Mouse (Mus musculus): ENCODE measurements at regions not wholly inside any gene's neighbourhood (a gene's known extent, or its start where the extent isn't known, plus 50 kb on each side); places are given as distances from the start of the nearest gene placed in this dataset.

DNA sequence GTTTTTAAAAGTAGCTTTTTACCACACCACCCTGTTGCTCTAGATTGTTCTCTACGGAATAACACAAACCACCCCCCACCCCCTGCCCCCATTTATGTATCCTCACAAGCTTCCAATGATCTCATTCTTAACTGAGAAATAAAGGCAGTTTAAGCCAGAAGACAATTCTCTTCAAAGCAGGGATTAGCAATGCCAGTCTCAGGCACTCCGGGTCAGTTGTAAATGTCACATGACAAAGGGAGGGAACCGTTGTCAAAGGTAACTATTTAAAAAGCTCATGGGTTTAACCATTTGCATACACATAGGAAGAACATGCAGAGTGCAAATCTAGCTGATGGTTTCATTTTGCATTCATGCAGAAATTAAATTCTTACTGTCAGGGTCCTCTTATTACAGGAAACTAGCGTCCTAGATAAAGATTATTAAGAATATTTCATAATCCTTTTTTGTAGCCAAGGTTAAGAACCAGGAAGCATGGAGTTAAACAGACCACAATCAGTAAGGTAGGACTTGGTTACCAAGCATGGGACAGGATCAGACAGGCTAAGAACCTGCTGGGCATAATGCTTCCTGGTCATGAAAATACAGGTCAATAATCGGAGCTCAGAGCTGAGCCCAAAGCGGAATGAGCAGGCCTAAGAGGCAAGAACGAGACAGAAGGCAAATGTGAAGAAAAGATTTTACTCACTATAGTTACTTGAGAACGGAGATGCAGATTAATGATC is 256.2 kb downstream of the Ikzf2 start:
- no peak overlapping the region for H3K4me3 ChIP-seq (replicated peaks; ENCODE audit: insufficient read depth, low read depth, low read length)
- no peak overlapping the region for H3K27ac ChIP-seq (ENCODE audit: insufficient read depth, low read length)
- H3K27me3 ChIP-seq (ENCODE audit: control insufficient read depth, insufficient read depth, low read length), result no peaks in the 10 kb centered on the region
- TF ChIP-seq CTCF (IDR thresholded peaks at IDR 0.05; ENCODE audit: borderline replicate concordance, insufficient read depth, low read depth, low read length), result no peak
- TF ChIP-seq POLR2A (IDR thresholded peaks at IDR 0.05; ENCODE audit: borderline replicate concordance, insufficient read depth, low read length), result no peak
- 60% methylated on average over 8 of the region's 8 CpGs for WGBS
- no peak for DNase-seq
- no peaks in the 10 kb centered on the region for H3K4me1 ChIP-seq (ENCODE audit: control insufficient read depth, insufficient read depth, low read length)

DNA sequence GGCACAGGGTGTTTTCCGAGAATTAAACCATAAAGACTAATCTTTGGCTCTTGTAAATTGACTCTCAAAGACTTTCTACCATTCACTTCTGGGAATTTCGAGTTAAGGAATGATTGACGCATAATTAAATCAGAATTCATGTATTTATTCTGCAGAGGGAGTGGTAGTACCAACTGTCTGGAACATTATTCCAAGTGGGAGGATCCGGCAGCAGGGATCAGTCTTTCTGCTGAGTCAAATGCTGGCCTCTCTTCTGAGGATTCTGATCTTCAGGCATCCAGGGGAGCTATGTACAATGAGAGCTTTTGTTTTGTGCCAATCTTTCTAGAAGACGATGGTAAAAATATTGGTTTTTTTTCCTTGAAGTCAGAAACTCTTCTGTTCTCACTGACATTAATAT is 257.4 kb downstream of the Ikzf2 start:
- Histone ChIP-seq H3K4me1 (ENCODE audit: control insufficient read depth, insufficient read depth, low read length) (no peaks in the 10 kb centered on the region), H3K27ac (ENCODE audit: insufficient read depth, low read length) (no peak overlapping the region), H3K27me3 (ENCODE audit: control insufficient read depth, insufficient read depth, low read length) (no peaks in the 10 kb centered on the region), H3K4me3 (replicated peaks; ENCODE audit: insufficient read depth, low read depth, low read length) (no peak overlapping the region)
- 24% methylated on average over 5 of the region's 5 CpGs for WGBS
- DNase-seq, result no peak
- TF ChIP-seq POLR2A (IDR thresholded peaks at IDR 0.05; ENCODE audit: borderline replicate concordance, insufficient read depth, low read length), result no peak
- TF ChIP-seq CTCF (IDR thresholded peaks at IDR 0.05; ENCODE audit: borderline replicate concordance, insufficient read depth, low read depth, low read length), result no peak

DNA sequence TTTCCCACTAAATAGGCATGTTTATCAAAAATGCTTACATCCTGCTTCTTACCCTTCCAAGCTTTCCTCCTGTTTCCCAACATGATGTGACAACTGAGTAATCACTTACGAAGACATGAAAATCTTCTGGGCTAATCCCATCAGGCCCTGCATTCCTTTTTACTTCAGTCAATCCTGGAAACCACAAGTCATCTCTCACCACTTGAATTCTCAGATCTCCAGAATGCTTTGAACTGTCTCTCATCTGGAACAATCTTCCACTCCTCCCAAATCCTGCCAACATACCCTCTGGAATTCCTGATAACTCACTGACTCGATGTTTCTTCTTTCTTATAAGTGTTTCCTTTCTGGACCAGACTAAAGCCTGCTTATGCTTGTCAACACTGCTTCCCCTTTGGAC is 289.4 kb downstream of the Ikzf2 start:
- TF ChIP-seq POLR2A (IDR thresholded peaks at IDR 0.05; ENCODE audit: borderline replicate concordance, insufficient read depth, low read length) (no peak), CTCF (IDR thresholded peaks at IDR 0.05; ENCODE audit: borderline replicate concordance, insufficient read depth, low read depth, low read length) (no peak)

DNA sequence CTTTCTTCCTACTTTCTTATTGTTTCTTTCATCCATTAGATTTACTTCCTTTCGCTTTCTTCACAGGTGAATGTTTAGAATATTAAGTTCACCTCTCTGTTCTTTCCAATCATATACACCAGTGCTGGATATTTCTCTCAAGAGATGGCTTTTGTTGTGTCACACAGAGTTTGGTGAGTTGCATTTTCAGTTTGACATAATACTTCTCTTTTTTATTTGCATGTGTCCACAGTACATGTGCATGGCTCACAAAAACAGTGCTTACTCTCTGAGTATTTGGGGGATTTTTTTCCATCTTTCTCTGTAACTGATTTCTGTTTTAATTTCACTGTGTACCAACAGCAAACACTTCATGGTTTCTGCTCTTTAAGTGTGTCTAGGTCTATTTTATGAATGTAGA is 274.5 kb upstream of the Erbb4 start:
- WGBS, result 94% methylated on average over 1 of the region's 1 CpGs

More for the DNA sequence above, 289.4 kb downstream of the Ikzf2 start:
- Histone ChIP-seq H3K27ac (ENCODE audit: insufficient read depth, low read length) (no peak overlapping the region), H3K4me3 (replicated peaks; ENCODE audit: insufficient read depth, low read depth, low read length) (no peak overlapping the region), H3K27me3 (ENCODE audit: control insufficient read depth, insufficient read depth, low read length) (no peaks in the 10 kb centered on the region), H3K4me1 (ENCODE audit: control insufficient read depth, insufficient read depth, low read length) (no peaks in the 10 kb centered on the region)
- no peak for DNase-seq
- 79% methylated on average over 2 of the region's 2 CpGs for WGBS

DNA sequence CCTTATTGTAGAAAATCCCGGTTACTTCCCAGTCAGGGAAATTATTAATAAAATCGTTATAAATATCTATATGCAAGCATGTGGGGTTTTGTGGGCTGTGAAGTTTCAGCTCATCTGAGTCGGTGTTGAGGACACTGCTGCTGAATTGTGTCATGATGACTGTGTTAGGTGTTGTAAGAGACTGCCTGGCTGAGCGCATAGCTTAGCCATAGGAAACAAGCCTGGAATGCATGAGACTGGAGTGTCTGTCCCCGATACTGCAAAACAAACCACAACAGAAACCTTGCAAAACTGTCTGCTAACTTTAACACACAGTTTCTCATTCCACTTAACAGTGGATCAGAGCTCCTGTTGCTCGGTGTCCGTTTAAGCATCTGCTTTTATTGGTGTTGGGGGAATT is 271.9 kb upstream of the Erbb4 start:
- Histone ChIP-seq H3K4me1 (ENCODE audit: control insufficient read depth, insufficient read depth, low read length) (no peaks in the 10 kb centered on the region), H3K27ac (ENCODE audit: insufficient read depth, low read length) (no peak overlapping the region), H3K27me3 (ENCODE audit: control insufficient read depth, insufficient read depth, low read length) (no peaks in the 10 kb centered on the region), H3K4me3 (replicated peaks; ENCODE audit: insufficient read depth, low read depth, low read length) (no peak overlapping the region)
- no peak for TF ChIP-seq CTCF (IDR thresholded peaks at IDR 0.05; ENCODE audit: borderline replicate concordance, insufficient read depth, low read depth, low read length)
- TF ChIP-seq POLR2A (IDR thresholded peaks at IDR 0.05; ENCODE audit: borderline replicate concordance, insufficient read depth, low read length), result no peak
- WGBS, result 88% methylated on average over 7 of the region's 7 CpGs
- no peak for DNase-seq

More for the DNA sequence above, 274.5 kb upstream of the Erbb4 start:
- H3K27me3 ChIP-seq (ENCODE audit: control insufficient read depth, insufficient read depth, low read length), result no peaks in the 10 kb centered on the region
- H3K4me1 ChIP-seq (ENCODE audit: control insufficient read depth, insufficient read depth, low read length), result no peaks in the 10 kb centered on the region
- TF ChIP-seq CTCF (IDR thresholded peaks at IDR 0.05; ENCODE audit: borderline replicate concordance, insufficient read depth, low read depth, low read length), result no peak
- H3K4me3 ChIP-seq (replicated peaks; ENCODE audit: insufficient read depth, low read depth, low read length), result no peak overlapping the region
- no peak for DNase-seq
- no peak overlapping the region for H3K27ac ChIP-seq (ENCODE audit: insufficient read depth, low read length)

DNA sequence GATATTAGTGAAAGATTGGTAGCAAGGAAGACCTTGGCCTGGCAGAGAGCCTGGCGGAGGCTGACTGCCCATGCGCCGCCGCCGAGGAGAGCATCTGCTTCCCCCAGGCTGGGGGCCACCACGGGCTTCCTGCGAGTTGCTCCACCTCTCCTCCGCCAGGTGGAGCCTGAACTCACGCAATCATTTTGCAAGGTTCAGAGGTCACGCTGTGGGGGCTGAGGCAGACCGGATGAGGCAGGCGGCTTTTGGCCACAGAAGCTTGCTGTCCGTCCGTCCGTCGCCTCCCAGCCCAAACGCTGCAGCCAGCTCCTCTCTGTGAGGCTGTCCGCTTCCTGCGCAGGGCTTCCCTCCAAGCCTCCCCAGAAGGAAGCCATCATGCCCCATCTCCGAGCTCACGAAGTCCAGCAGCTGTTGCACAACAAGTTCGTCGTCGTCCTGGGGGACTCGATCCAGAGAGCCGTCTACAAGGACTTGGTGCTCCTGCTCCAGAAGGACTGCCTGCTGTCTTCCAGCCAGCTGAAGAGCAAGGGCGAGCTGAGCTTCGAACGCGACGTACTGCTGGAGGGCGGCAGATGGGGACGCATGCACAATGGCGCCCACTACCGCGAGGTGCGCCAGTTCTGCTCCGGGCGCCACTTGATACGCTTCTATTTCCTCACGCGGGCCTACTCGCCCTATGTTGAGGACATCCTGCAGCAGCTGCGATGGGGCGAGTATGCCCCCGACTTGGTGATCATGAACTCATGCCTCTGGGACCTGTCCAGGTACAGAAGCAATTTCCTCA is 269.3 kb upstream of the Erbb4 start:
- Histone ChIP-seq H3K4me1 (ENCODE audit: control insufficient read depth, insufficient read depth, low read length) (no peaks in the 10 kb centered on the region), H3K4me3 (replicated peaks; ENCODE audit: insufficient read depth, low read depth, low read length) (no peak overlapping the region), H3K27ac (ENCODE audit: insufficient read depth, low read length) (no peak overlapping the region), H3K27me3 (ENCODE audit: control insufficient read depth, insufficient read depth, low read length) (no peaks in the 10 kb centered on the region)
- WGBS, result 97% methylated on average over 46 of the region's 46 CpGs
- no peak for TF ChIP-seq CTCF (IDR thresholded peaks at IDR 0.05; ENCODE audit: borderline replicate concordance, insufficient read depth, low read depth, low read length)
- no peak for TF ChIP-seq POLR2A (IDR thresholded peaks at IDR 0.05; ENCODE audit: borderline replicate concordance, insufficient read depth, low read length)
- no peak for DNase-seq

DNA sequence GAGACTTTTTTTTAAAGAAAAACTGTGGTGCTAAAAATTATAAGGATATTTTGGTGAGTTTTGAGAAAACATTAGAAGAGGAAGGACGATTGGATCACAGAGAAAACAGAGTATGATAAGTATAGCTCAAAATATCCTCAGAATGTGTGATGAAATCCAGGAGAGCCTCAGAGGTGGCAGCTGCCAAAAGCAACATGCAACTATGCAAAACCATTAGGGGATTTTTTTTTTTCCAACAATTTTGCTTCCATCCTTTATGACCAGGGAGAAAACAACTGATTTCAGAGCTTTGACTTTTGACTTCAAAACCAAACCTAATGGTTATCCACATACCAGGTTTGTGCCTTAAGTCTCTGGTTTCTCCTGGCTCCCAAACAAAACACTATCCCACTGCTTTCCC is 267.4 kb upstream of the Erbb4 start:
- no peak for DNase-seq
- no peak for TF ChIP-seq POLR2A (IDR thresholded peaks at IDR 0.05; ENCODE audit: borderline replicate concordance, insufficient read depth, low read length)
- no peak for TF ChIP-seq CTCF (IDR thresholded peaks at IDR 0.05; ENCODE audit: borderline replicate concordance, insufficient read depth, low read depth, low read length)
- WGBS, result 45% methylated on average over 1 of the region's 1 CpGs
- Histone ChIP-seq H3K4me3 (replicated peaks; ENCODE audit: insufficient read depth, low read depth, low read length) (no peak overlapping the region), H3K27me3 (ENCODE audit: control insufficient read depth, insufficient read depth, low read length) (no peaks in the 10 kb centered on the region), H3K4me1 (ENCODE audit: control insufficient read depth, insufficient read depth, low read length) (no peaks in the 10 kb centered on the region), H3K27ac (ENCODE audit: insufficient read depth, low read length) (no peak overlapping the region)

DNA sequence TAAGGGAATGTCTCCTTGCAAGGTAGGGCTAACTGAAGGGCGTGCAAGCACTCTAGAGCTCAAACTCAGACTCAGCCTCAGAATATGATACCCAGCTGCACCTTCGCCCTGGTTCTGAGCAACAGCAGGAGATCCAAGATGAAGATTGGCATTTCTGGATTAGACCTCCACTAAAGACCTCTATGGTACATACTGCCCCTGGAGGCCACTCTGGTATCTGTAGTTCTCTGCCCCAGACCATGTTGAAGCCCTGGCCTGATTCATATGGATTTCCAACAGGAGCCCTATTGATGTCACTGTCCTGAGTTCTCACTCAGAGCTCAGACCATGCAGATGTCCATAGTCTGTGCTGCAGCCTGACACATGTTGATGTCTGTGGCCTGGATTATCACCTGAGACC is 262.2 kb upstream of the Erbb4 start:
- Histone ChIP-seq H3K4me3 (replicated peaks; ENCODE audit: insufficient read depth, low read depth, low read length) (no peak overlapping the region), H3K4me1 (ENCODE audit: control insufficient read depth, insufficient read depth, low read length) (no peaks in the 10 kb centered on the region), H3K27me3 (ENCODE audit: control insufficient read depth, insufficient read depth, low read length) (no peaks in the 10 kb centered on the region), H3K27ac (ENCODE audit: insufficient read depth, low read length) (no peak overlapping the region)
- DNase-seq, result no peak
- 82% methylated on average over 2 of the region's 2 CpGs for WGBS
- no peak for TF ChIP-seq POLR2A (IDR thresholded peaks at IDR 0.05; ENCODE audit: borderline replicate concordance, insufficient read depth, low read length)
- no peak for TF ChIP-seq CTCF (IDR thresholded peaks at IDR 0.05; ENCODE audit: borderline replicate concordance, insufficient read depth, low read depth, low read length)

Measured in cerebellum, adult 2 months (tissue).